Mouse (Mus musculus) lung, postnatal 0 days (tissue): ENCODE measurements around the gene Cntn5.

ENCODE experiments used
- CTCF ChIP-seq: IDR thresholded peaks from 2 replicates; pipeline ENCODE4 v1.5.1; 2016; ENCODE audit warnings: antibody characterized with exemption, mild to moderate bottlenecking
- EP300 ChIP-seq: IDR thresholded peaks from 2 replicates; pipeline ENCODE4 v1.6.1; 2016; ENCODE audit warnings: antibody characterized with exemption, mild to moderate bottlenecking, control low read depth

DNA sequence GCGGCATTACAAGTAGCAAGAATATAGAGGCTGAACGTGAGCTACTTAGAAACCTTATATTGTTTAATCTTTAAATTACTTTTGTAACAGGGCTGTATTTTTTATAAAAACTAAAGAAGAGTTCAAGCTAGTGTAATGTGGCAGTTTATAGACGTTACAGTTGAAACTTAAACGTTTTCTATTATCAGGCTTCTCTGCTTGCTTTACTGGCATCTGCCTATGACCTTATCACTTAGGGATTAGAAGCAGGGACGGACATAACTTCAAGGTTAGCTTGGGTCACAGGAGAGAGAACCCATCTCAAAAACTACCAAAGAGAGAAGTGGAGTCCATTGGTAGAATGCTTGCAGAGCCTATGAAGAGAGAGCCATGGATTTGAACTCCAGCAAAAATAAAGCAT, 372.3 kb downstream of the Cntn5 start:
- TF ChIP-seq CTCF, result no peak
- TF ChIP-seq EP300, result no peak
